Mouse (Mus musculus): ENCODE results near the gene Cemip.

DNA sequence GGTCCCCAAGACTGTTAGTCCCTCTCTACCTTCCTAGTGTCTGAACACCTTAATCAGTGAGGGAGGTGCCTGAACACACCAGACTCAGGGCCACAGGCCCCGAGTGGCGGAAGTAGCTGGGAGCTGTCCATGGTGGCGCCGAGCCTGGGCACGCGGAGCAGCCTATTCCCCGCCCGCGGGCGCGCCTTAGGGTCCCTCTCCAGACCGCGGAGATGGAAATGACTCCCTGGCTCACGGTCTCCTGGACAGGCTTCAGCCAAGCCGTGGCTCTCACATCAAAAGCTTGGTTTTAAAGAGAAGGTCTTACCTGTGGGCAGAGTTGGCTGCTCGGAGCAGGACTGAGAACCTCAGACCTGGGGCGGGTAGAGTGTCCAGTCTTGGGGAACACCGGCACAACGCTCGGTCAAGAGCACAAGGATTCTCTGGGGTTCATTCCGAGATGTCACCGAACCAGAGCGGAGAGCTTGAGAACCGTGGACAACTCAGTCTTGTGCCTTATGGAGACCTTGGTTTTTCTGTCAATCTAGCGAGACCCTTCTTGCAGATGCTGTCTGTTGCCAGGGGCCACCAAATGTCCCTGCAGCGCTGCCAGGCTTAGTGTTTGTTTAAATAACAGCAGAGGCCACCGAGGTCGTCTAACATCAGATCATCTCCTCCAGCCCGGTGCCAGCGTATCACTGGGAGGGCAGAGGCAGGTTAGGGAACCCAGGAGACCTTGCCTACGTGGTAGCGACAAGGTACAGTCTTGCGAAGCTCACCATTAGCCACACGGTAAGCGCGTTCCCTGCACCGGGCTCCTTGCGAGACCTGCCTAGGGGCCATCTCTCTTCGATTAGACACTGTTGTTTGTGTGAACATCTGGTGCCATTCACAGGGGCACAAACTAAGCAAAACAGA, 1.0 kb downstream of the Cemip start:
- no peak for TF ChIP-seq CTCF (IDR thresholded peaks at IDR 0.05; ENCODE audit: control insufficient read depth, insufficient read depth, insufficient read length)
- no peak for TF ChIP-seq CEBPB (IDR thresholded peaks at IDR 0.05; ENCODE audit: low read depth)

Data from C2C12 (cell line).